Mouse (Mus musculus) lung, adult 2 months (tissue): ENCODE results near the gene Gm43552.

ENCODE experiments used
- CTCF ChIP-seq: fragments of 200-500 bp; IDR thresholded peaks from 2 replicates; pipeline ENCODE4 v1.5.1; 2011; ENCODE audit warnings: mild to moderate bottlenecking, low read length, control low read depth; ENCODE audit not compliant: insufficient read depth
- POLR2A ChIP-seq: fragments of 200-500 bp; IDR thresholded peaks from 2 replicates; pipeline ENCODE4 v1.6.1; 2011; ENCODE audit warnings: low read depth, mild to moderate bottlenecking, control low read depth, low read length, borderline replicate concordance; ENCODE audit errors: extremely low read depth

- no peak for TF ChIP-seq CTCF
- no peak for TF ChIP-seq POLR2A
These were observed 69.8 kb downstream of the Gm43552 start for GRCm38 (mm10) chr5:65422803-65423202.
